Mouse (Mus musculus) layer of hippocampus, adult 18-20 months (tissue): ENCODE measurements around the gene Peg3. TPM values are rescaled to one million over a fixed set of nuclear protein-coding genes. Genes with fewer than 3 reads are reported as not detected.
"Not testable (repeated sequence)": the region's sequence is repeated elsewhere in the genome, so short reads cannot be mapped to it uniquely, and the experiment has no call there.

Source experiments
- DNase-seq, 2 experiments: peaks; one replicate each; pipeline ENCODE4 v3.0.0; 2022; ENCODE audit warnings: low spot score in 2 of 2
- long read RNA-seq: library from polyadenylated mRNA; stranded (forward); transcript quantifications from one replicate; pipeline ENCODE4 v2.0.0, GENCODE M21; 2021
- total RNA-seq, 2 experiments: library from RNA; stranded (reverse); gene quantifications; 2 replicates each; pipeline ENCODE4 v1.2.3; 2021

The Peg3 gene
- 100 to 1,000 TPM; 180 to 186 TPM for total RNA-seq
- long read RNA-seq, full-length matches to known transcripts = 10 of 41 reads
- long read RNA-seq, partial matches to known transcripts = 0 of 41 reads
- long read RNA-seq, other reads (novel, unspliced or antisense) = 31 of 41 reads

GRCm38 (mm10) chr7:6730241-6730640, at the start of gene Peg3, which contains the start of gene Usp29:
TSS of gene Peg3 (minus strand) at chr7:6730431.
TSS of gene Usp29 (plus strand) at chr7:6730578.
- peak; percentile 90 to 92 for DNase-seq

- no peak for DNase-seq
Measured at GRCm38 (mm10) chr7:6779172-6779571, 48.9 kb upstream of the Peg3 start.

DNA sequence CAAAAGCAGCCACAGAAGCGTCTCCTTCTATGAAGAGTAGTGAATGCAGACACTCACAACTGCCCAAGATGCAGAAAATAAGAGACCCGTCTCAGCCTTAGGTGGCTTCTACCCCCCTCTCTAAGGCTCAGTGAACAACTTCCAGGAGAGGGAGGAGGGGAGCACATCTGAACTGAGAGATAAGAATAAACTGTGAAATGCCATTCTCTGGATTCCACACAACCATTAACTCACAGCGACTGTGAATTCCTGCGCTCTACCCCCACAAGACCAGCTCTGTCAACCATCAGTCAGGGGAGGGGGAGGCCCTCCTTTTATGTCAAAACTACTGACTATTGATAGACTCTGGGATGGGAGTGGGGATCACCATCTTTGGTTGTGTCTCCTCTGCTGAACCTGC, 47.5 kb upstream of the Peg3 start:
- no peak for DNase-seq

- no peak for DNase-seq
Measured at GRCm38 (mm10) chr7:6777107-6777506, 46.9 kb upstream of the Peg3 start.

DNA sequence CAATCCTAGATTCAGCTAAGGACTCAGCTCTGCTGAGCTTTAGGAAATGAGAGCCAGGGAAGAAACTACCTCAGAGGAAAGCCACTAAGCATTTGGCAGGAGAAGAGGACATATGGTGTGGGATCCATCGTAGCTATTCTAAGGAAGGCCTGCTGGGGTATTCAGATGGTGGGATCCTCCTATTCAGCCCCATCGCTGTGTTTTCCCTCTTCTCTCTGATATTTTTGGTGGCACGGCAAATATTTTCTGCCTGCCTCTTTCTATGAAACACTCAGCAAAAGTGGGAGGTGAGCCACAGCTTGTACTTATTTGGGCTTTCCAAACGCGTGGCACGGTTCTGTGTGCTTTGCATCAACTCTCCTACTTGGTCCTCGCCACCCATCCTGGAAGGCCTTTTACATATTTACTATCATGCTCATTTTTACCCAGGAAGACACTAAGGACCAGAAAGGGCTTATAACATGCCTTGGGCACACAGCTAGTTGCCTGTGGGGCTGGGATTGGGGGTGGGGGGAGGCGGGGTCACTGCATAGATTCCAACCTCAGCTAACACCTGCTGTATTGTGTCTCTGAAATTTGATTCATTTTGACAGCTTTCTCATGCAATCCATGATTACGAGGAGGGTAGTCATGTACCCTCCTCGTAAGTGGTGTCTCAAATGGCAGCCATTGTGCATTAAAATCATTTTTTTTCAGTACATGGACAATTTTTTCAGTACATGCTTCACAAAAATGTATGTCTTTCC, 46.3 kb upstream of the Peg3 start:
- peak; percentile 74 to 87 for DNase-seq

DNA sequence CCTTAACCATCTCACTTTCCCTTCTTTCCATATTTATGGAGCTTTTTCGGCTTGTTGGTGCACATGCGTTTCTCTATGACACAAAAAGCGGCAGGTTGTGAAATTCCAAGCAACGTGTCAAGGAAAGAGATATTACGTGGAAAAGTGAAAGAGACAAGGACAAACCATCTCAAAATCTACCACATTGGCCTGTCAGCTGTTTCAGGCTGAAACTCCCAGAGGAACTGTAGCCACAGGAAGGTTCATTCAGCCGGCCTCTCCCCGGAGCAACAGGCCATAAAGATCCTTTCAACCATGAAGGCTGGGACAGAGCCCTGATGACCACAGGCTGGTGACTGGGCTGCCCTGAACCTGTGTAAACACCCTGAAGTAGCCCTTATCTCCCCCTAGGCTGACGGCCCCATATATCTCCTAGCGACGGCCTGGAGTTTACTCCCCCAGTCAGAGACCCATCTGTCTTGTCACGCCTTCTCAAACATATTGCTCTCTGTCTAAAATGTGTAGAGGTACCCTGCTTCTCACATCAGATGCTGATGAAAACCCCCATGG, 43.7 kb upstream of the Peg3 start:
- not testable (repeated sequence) for DNase-seq

DNA sequence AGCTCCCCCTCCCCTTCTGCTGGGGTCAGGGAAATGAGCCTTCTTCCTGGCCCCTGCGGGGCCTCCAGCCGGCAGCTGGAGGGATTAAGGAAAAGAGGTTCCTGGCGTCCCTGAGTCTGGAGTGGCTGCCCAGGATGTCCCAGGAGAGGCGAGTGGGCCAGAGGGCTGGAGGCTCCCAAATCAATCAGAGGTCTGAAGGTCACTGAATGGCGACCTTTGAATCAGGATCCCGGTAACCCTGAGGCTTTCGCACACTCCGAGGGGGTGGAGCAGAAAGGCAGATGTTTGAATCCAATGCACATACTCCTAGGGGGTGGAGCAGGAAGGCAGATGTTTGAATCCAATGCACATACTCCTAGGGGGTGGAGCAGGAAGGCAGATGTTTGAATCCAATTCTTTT, 40.1 kb upstream of the Peg3 start:
- no peak for DNase-seq

DNA sequence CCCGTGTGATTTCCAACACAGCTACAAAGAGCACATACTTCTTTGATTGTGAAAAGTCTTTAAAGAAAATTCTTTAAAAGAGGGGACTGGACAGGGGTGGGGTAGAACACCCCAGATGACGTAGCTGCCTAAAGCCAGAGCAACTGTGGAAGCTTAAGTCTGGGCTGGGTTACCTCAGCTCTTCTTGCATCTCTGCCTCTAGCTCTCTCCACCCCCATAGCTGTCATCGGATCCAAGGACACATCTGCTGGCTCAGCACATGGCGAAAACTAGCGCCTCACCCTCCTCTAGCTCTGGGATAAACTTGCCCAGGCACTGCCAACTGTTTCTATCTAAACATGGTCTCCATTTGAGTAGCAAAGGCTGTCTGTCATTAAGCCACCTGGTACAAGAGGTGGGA, 35.0 kb upstream of the Peg3 start:
- DNase-seq = peak in 1 of 2 experiments; percentile 24

DNA sequence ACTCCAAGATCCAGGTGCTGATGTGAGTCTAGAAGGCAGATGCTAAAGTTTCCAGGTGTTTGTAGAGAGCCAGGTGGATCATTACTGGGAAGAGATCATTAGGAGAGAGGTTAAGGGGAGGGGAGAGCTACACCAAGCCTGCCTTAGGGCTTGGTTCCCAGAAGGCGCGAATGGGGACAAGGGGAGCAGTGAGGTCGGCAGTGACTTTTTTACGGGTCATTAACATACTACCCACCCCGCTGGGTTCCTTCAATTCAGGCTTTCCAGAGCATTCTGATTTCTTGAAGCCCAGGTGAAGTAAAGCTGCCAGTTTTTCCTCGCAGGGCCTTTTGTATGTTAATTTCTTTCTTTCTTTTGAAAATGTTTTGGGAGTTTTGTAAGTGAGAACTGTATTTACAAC, 29.9 kb upstream of the Peg3 start:
- no peak for DNase-seq

DNA sequence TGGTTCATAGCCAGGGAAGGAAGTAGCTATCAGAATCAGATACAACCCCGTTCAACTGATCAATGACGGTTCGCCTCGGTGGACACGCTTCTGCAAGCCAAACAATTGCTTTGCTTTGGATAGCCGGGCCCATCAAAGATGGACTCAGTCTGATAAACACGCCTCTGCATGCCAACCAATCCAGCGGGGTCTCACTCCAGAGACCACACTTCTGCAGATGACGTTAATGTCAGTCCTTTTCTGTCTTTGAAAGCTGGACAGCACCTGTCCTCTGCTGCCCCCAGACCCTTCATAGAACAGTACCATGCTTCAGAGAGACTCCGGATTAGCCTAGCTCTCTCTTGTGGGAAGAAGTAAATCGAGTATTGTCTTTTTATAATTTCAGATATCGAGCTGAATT, 29.5 kb upstream of the Peg3 start:
- DNase-seq = no peak

DNA sequence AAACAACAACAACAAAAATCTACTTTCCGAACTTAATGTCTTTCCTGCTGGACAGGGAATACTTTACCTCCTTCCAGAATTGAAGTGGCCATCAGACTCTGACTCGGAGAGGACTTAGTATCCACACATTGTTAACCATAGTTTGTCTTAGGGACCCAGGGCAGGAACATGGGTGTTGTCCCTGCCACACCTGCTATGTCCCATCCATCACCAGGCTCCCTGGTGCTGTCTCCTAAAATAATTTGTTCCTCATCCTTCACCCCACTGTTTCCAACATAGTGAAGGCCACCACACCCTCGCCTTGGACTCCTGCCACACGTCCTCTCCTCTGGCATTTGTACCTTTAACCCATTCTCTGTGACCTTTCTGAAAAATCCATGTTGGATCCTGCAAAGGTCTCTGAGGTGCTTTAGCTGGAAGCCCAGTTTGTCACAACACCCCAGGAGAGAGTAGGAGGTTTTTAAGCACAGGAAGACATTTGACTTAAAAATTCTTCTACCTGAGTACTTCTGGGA, 26.6 kb upstream of the Peg3 start:
- no peak for DNase-seq

GRCm38 (mm10) chr7:6753440-6753839, 23.2 kb upstream of the Peg3 start:
- no peak for DNase-seq

DNA sequence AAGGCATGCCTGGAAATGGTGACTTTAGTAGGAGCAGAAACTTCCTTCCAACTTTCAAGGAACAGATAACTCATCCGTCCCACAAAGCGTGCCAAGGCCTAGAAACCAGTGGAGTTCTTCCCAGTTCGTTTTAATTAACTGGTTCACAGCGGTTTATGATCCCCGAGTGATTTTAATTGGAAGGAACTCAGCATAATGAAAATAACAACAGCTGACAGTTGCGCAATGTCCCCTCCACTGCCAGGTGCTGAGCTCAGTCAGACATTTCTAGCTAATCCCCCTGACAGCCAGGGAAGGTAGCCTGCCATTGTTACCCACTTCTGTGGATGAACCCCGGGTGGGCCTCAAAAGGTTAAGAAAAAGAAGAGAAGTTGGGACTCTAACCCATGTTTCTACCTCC, 19.0 kb upstream of the Peg3 start:
- peak in 1 of 2 experiments; percentile 55 for DNase-seq

- no peak for DNase-seq
Measured at GRCm38 (mm10) chr7:6744281-6744904, 14.2 kb upstream of the Peg3 start.

DNA sequence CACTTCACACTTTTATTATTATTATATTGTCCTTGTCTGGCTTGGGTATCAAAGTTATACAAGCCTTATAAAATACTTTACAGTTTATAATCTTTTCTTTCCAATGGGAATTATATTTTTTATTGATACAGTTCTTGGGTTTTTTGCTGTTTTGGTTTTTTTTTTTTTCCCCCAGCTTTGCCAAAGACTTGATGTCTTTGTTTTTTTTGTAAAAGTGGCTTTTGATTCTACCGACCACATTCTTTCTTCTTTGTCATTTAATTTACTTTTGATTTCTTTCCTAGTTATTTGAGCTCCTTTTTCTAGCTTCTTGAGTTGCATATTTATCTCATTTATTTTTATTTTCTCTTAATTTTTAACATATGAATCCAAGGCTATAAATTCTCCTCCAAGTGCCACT, 5.8 kb upstream of the Peg3 start:
- no peak for DNase-seq

- DNase-seq = no peak
Measured at GRCm38 (mm10) chr7:6731930-6732329, 1.7 kb upstream of the Peg3 start.

DNA sequence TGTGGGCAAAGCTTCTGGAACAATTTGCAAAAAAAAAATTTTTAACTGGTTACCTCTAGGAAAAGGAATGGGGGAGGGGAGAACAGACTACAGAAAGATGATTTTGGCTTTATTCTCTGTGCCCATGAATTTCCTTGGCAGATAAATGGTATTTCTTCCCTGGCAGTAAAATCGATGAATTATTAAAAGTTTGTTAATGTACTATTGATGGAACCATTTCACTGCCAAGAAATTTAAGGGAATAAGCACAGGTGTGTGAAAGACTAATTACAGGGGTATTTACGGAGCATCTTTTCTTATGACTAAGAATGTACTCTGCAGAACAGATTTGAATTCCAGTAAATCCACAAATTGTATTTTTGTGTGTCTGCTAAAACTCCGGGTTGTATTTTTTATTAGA, 1.1 kb upstream of the Peg3 start:
- no peak for DNase-seq

GRCm38 (mm10) chr7:6730801-6731200, 570 bp upstream of the Peg3 start:
- peak in 1 of 2 experiments; percentile 20 for DNase-seq

DNA sequence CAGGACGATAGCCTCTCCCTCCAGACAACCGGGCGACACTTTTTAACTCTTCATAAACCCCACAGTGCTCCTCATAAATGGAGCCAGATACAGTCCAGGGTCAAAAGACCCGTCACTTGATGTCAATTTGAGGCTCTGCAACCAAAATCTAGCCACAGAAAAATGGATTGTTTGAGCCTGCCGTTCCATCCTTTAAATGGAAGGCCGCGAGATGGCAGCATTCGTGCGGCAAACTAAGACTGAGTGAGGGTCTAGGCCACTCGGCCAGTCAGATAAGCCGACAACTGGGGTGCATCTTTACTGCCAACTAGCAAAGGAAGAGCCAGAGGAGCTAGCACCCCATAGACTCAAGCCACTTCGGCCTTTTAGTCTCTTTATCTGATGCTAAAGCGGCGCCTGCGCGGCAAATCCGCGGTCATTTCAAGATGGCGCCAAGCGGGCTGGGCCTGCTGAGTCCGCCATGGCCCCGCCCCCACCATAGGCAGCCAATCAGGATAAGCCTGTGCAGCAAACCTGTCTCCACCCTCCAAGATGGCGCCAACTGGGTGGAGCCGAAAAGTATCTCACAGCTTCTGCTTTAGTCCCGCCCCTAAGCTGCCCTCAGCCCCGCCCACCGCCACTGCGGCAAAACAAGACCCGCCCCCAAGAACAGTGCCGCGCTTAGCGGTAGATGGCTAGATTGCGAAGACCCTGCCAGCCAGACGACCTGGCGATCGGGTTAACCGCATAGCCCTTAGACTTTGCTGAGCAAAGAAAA, 992 bp downstream of the Peg3 start:
- DNase-seq = peak; percentile 92 to 96

- peak; percentile 91 to 96 for DNase-seq
Measured at GRCm38 (mm10) chr7:6728263-6728931, 1.8 kb downstream of the Peg3 start.
